Mouse (Mus musculus): ENCODE results near the gene Top1.

Top1 gene

DNA sequence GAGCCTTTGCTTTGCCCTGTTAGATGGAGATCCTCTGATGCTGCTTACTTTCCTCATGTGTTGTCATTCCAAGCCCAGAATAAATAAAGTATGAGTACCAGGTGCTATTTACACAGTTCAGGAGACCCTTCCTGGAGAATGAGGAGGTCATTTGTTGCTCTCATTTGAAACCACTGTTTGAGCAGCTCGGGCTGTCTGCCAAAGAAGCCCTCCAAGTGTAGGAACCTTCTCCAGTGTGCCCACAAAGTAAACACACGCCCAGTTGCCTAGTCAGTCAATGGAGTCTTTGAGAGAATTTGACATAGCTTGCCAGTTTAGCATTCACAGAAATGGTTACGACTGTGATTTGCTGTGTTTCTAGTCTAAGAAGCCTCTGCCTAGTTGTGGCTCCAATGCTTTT, 73.1 kb downstream of the Top1 start:
- no peak for DNase-seq (ENCODE audit: extremely low spot score, low spot score)

DNA sequence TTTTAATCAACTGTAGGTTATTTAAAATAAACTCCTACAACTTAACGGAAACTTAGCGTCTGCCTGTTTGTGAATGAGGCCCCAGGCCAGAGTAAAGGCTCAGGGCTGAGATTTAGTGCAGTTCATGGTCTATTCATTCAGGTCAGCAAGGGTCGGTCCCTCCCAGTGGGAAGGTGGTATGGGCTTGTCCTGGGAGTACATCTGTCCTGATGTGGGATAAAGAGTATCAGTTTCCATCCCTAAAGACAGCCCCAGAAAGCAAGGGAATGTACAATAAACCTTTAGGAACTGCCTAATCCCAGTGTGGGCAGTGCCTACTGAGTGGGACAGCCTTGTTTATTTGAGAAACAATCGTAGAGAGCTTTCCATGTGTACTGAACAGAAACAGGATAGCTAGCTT, 77.0 kb downstream of the Top1 start:
- DNase-seq (ENCODE audit: extremely low spot score, low spot score) = no peak

DNA sequence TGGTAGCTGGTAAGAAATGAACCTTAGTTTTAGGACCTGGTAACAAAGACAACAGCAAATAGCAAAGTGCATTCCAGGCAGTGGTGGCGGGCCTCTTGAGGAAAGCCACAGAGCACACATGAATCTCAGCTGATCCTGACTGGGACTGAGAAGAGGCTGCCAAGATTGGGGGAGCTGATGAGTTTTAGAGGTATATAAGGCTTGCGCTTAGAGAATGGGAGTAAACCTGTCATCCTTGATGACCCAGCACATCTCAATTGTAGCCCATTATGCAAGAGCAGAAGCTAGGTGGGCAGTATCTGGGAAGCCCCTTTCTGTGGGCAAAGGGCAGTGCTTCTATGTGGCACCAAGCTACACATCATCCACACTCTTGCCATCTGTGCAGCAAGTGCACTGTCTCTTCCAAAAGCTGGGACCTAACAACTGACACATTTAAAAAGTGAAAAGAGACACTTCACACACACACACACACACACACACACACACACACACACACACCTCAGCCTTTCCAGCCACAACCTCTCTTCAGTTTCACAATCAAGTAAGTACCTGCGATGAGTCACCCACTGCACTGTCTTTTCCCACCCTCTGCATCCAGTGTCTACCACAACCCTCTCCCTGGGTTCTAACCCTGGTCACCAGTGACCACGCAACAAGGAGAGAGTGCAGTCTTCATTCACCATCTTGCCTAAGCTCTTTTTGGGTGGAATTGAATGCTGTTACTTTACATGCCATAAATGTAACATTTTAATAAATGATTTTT, 78.1 kb downstream of the Top1 start:
- DNase-seq (ENCODE audit: extremely low spot score, low spot score) = no peak

DNA sequence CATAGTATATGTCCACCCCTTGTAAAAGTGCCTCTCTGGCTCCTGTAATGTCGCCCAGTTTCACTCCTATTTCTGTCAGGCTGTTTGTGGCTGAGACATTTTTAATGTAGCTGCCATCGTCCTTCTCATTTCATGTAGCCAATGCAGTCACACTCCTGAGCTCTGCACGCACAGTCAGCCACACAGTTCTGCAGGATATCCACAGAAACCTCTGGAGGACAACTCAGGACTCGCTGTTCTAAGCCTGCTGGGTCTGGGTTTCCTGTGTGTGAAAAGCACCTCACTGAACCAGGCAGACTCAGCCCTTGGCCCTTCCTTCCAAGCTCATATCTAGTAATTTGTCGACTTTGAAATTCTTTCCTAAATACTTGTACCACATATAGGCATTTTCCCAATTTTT, 78.8 kb downstream of the Top1 start:
- DNase-seq (ENCODE audit: extremely low spot score, low spot score) = no peak

DNA sequence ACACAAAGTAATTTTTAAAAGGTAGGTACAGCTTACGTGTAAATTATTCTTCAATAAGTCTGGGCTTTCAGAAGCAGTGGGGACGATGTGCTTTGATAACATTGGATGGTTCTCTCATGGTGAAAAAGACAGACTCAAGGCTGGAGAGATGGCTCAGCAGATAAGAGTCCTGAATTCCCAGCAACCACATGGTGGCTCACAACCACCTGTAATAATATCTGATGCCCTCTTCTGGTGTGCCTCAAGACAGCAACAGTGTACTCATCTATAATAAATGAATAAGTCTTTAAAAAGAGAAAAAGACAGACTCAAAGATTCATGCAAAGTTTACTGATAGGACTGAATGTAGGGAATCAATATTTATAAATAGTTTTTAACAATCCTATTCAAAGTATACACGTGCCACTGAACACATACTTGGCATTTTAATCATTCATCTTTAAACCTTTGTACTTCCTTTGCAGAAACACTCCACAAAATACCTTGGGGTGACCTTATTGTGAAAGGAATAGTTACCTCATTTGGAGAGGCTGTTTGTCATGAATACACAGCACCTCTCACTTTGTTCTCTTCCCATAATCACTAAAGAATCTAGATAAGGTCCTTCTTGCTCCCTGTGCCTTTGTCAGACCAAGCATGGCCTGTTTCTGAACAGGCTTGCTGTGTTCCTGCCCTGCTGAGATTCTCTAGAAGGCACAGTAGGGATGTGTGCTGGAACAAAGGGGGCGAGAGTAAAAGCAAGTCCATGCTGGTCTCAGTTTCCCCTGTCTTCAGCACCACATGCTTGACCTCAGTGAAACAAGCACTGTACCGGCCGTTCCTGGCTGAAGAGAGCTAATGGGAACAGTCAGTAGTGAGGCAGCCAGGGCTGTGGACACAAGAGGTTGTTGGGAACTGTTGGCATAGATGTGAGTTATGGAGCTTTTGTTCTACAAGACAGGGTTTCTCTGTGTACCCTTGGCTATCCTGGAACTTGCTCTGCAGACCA, 80.5 kb downstream of the Top1 start:
- DNase-seq (ENCODE audit: extremely low spot score, low spot score) = no peak

DNA sequence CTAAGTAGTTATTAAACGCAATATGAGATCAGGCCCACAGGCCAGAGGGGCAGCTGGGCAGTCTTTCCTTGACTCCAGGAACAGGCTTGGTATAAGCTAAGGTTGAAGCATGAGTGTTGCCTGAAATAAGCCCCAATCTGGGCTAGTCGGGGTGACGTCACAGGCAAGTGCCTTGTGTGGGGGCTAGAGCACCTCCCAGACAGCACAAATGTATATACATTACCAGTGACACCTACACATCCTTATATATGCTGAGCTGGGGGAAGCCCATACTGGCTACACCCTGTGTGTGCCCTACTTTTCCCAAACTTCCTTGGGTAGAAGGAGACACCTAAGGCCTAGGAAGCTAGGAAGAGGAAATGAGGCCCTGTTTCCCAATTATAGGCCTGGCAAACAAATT, 83.3 kb downstream of the Top1 start:
- DNase-seq (ENCODE audit: extremely low spot score, low spot score) = no peak

DNA sequence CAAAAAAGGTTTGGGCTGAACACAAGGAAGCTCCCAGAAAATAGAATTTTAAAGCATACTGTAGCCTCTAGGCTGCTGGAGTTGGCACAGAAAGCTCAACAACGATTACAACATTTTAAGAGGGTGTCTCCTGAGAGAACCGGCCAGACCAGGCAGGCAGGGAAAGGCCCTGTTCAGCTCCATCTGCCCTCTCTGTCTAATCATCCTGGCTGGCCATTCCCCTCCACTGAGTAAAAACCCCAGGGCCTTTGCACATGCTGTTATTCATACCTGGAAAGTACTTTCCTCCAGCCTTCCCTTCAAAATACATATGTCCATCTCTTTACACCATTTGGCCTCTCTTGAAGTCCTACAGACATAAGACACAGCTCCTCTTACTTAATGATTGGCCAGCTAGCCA, 83.7 kb downstream of the Top1 start:
- DNase-seq (ENCODE audit: extremely low spot score, low spot score) = no peak

DNA sequence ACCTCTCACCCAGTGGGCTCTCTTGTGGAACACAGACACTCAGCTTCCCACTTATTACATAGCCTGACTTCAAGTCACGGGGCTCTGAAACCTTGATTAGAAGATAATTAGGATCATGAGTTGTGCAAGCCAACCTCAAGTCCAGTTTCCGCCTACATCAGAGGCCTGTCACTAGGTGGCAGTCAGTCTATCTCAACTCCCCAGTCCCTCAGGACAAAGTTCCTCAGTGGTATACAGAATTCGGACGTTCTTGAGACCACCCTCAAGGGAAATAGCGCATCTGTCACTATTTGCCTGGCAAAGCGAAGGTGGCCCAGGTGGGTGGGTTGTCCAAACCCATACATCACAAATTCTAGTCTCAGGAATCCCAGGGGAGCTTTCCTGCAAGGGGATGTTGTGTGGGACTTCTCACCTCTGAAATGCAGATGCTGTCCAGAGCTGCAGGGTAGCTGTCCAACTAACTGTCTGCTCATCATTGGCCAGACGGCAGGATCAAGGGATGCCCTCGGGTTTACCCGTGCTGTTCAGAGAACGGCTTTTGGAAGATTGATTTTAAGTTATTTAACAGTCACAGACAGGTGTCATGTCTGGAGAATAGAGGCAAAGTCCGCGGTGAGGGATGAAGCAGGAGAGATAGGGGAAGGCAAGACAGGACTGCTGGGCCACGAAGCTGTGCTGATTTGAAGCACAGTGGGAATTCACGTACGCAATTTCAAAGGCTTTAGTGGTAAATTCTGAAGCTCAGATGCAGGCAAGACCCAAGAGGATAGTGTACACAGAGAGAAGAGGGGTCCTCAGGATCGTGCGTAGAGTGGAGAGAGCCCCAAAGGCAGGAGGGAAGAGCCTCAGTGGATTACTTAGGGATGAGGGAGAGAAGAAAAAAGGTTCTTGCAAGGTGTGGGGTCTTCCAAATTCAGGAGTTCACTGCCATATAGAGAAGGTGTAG, 84.4 kb downstream of the Top1 start:
- no peak for DNase-seq (ENCODE audit: extremely low spot score, low spot score)

DNA sequence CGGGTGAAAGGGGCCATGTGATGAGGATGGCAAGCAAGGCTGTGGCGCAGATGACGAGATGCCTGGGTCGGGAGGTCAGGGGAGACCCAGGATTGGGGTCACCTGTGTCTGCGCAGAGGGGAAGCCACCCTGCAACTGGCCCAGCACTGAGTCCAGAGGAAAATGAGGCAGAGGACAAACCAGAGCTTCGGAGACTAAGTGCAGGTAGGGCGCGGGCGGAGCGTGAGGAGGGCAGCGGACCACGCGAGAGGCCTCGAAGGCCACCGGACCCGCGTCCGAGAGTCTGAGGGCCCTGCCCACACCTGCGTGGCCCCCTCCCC, 85.1 kb downstream of the Top1 start:
- no peak for DNase-seq (ENCODE audit: extremely low spot score, low spot score)

DNA sequence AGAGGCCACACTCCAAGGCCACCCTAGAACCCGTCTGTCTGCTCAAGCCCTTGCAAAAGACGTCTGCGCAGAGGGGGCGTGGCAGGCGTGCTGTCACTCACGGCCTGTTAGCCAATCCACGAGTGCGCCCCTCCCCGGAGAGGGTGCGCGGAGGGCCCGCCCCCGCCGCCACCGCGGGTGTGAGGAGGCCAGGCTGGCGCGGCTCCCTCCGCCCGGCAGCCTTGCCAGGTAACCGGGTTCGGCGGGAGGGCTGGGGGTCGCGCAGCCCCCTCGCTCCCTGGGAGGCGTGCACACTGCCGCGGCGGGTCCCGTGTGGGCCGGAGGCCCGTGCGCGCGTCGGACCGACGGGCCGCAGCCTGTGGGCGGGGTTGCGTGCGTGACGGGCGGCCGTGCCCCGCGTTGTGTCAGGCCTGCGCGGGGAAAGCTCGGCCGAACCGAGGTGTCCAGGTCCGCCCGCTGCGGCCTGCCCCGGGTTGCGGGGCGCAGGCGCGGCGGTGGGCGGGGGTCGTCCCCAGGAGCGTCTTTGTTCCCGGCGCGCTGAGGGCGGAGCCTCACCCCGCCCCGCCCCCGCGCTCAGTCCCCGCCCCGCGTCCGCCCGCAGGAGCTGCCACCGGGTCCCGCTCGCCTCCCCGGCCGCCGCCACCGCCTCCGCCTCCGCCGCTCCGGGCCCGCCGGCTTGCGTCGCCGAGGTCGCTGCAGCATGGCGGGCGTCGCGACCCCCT, 85.6 kb downstream of the Top1 start, which contains the start of gene Plcg1:
TSS of gene Plcg1 (plus strand) at position 184 of the 722 bp plus-strand sequence.
- DNase-seq (ENCODE audit: extremely low spot score, low spot score) = peak; percentile 96

DNA sequence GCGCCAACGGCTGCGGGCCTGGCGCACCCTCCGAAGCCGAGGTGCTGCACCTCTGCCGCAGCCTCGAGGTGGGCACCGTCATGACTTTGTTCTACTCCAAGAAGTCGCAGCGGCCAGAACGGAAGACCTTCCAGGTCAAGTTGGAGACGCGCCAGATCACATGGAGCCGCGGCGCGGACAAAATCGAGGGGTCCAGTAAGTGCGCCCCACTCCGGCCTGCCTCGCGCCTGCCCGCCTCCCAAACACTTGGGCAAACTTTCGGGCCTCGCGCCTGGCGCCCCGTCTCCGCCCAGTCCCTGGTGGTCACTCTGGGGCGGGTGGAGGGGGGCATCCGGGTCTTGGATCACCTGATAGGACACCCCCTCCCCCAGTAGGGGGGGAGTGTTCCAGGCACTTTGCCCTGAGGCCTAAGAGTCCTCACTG, 86.2 kb downstream of the Top1 start:
- DNase-seq (ENCODE audit: extremely low spot score, low spot score) = no peak

DNA sequence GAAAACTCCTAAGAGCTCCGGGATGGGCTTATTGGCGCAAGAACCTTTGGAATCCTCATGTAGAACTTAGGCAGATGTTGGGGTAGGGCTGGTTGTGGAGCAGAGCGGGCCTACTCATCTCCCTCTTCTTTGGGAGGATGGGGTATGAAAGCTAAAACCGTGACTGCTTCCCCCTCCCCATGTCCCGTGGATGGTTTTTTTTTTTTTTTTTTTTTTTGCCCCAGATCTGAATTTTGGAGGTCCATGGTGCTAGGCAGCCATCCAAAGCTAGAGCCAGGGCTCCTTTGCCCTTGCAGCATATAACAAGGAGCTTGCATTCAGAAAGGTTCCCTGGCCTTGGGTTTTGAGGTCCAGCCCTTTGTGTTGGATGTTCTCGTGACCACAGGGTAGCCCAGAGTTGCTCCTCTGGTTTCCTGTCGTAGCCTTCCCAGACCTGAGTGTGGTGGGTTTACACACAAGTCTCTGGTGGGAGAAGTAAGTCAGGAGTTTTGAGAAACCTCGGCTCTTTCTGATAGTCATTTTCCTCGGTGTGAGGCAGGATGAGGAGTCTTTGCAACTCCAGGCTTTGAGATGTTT, 86.8 kb downstream of the Top1 start:
- no peak for DNase-seq (ENCODE audit: extremely low spot score, low spot score)

DNA sequence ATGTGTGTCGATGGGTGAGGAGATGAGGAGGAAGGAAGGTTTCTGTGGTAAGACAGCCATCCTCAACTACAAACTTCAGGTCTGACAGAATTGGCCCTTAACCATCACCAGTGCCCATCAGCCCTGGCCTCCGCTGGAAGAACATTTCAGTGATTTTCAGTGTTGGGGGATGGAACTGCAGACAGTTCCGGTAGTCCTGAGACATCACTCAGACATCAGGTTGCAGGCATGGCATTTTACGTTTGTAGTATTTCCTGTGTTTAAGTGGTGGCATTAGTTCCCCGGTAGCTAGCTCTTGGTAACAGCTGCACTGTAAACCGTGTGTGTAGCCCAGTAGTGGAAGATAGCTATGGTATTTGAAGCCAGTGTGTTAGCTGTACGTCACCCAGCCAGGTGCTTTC, 87.4 kb downstream of the Top1 start:
- no peak for DNase-seq (ENCODE audit: extremely low spot score, low spot score)

DNA sequence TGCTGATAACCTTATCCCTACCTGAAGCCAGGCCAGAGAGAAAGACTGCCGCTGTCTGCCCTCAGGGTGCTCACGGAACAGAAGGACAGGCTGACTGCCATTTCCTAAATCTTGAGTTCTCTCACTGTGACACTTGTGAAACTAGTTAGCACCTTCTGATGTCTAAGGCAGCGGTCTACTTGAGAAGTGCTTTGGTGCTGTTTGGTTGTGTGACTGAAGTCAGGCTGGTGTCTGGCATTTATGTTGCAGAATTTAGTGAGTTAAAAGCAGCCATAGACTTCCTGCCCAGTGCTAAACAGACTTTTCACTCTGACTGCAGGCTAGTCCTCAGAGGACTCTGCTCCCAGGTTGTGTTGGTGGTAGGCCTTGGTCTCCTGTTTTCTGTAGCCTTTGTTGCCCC, 88.6 kb downstream of the Top1 start:
- no peak for DNase-seq (ENCODE audit: extremely low spot score, low spot score)

DNA sequence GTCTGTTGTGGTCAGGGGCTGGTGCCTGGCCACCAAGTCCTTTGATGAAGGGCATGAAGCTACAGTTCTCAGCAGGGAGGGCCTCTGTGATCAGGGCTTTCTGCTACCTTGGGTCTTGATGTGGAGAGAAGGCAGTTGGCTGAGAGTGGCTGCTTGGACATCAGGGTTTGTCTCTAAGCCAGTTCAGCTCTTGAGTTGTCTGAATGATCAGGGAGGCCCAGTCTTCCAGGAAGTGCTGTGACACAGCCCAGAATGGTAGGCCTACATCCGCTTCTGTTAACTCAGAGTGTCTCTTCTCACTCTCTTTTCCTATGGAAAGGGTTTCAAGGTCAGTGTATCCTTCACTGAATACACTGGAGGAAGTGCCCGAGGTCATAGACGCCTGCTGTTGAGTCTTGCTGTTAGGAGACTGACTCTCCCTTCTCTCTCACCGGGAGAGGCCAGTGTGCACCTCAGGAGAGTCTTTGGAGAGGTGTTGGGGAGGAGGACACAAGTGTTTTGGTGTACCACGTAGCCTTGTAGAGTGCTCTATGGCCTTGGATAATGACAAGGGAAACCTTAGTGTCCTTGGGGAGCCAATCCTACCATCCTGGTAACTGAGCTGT, 90.1 kb downstream of the Top1 start:
- DNase-seq (ENCODE audit: extremely low spot score, low spot score) = no peak

DNA sequence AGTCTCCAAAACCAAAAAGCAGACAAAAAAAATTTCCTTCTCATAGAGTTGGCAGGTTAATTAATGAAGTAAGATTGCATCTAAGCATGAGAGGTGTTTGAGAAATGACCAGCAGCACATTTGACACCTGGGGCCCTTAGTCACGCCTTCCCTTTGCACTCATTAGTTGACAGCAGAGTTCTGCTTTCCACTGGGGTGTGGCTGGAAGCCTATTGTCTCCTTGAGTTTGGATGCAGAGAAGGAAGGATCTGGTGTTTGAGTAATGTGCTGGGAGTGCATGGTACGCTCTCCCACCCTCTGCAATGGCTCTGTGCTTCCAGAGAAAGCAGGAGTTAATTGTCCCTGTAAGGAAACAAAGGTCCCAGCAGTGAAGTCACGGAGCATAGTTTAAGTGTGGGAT, 90.8 kb downstream of the Top1 start:
- no peak for DNase-seq (ENCODE audit: extremely low spot score, low spot score)

DNA sequence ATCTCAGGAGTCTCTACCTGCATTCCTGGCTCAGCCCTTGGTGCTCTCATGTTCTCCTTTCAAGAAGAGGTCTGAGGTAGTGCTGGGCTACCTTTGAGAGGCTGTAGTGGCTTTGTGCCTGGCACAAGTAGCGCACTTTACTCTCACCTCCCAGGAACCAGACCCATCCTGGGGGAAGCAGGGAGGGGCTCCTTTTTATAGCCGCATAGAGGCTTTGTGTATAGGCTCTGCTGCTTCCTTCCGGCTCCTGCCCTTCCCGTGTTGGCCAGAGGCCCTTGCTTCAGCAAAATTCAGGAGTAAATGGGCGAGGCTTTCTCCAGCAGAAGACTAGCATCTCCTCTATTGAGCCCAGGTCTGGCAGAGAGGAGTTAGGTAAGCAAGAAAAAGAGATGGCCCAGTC, 92.7 kb downstream of the Top1 start:
- DNase-seq (ENCODE audit: extremely low spot score, low spot score) = no peak

DNA sequence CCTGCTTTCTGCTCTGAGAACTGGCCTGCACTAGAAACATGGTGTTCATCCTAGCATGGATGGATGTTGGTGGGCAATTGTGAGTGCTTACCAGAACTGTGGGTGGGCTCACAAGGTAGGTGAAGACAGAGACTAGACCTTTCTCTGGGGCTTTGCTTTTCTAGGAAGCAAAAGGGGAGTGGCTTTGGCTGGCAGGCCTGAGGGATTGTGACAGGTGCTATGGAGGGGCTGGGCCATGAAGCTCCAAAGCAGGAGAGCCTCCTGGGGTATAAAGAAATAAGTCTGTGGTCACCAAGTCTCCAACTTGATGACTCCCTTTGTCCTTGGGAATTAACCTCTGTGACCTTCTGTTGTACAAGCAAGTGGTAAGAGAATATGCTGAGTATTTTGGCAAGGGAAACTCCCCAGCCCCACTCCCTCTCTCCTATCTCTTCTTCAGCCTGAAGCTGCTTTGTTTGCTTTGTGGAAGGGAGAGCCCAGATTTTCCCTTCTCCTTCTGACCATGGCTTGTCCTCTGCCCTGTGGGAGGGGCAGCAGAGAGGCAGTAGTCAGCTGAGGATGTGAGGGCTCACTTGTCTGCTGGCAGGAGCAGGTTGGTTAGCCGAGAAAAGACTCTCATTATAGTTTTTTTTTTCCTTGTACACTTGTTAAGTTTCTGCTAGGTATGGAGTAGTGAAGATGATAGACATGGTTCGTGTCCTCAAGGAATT, 94.1 kb downstream of the Top1 start:
- no peak for DNase-seq (ENCODE audit: extremely low spot score, low spot score)

DNA sequence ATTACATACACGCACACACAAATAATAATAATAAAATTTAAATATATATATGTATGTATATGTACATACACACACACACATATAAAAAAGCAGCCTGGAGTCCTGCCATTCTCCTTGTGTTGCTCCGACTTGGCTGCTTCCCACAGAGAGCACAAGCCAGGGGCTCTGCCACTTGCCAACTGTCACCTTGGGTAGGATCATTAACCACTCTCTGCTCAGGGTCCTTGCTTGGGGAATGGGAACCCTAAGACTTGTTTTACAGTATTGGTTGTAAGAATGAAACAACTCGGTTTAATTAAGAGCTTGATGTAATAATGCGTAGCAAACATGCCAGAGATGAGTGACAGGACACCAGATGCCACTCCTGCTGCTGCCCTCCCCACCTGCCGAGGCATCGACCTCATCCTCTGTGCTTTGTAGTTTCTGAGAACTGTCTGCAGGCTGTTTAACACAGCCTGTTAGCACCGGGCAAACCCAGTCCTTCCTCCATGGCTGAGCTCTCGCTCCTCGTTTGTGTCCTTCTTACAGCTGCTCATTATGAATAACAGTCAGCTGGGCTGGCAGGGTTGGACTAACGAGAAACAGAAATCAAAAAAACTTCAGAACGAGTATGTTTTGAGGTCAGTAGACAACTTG, 95.0 kb downstream of the Top1 start:
- DNase-seq (ENCODE audit: extremely low spot score, low spot score) = no peak
